Mouse (Mus musculus) lung, postnatal 0 days (tissue): ENCODE measurements at regions not wholly inside any gene's neighbourhood (a gene's known extent, or its start where the extent isn't known, plus 50 kb on each side); places are given as distances from the start of the nearest gene placed in this dataset.

ENCODE experiments used
- CTCF ChIP-seq: IDR thresholded peaks from 2 replicates; pipeline ENCODE4 v1.5.1; 2016; ENCODE audit warnings: antibody characterized with exemption, mild to moderate bottlenecking
- EP300 ChIP-seq: IDR thresholded peaks from 2 replicates; pipeline ENCODE4 v1.6.1; 2016; ENCODE audit warnings: antibody characterized with exemption, mild to moderate bottlenecking, control low read depth

- no peak for TF ChIP-seq CTCF
- TF ChIP-seq EP300, result no peak
Measured at GRCm38 (mm10) chr3:56379500-56379899, 196.0 kb upstream of the Nbea start.
